Mouse (Mus musculus): Measurements from ENCODE around the gene Olfr71. TPM values are rescaled to one million over a fixed set of nuclear protein-coding genes. Genes with fewer than 3 reads are reported as not detected.

Gene Olfr71
- not detected for total RNA-seq (2021)

DNA sequence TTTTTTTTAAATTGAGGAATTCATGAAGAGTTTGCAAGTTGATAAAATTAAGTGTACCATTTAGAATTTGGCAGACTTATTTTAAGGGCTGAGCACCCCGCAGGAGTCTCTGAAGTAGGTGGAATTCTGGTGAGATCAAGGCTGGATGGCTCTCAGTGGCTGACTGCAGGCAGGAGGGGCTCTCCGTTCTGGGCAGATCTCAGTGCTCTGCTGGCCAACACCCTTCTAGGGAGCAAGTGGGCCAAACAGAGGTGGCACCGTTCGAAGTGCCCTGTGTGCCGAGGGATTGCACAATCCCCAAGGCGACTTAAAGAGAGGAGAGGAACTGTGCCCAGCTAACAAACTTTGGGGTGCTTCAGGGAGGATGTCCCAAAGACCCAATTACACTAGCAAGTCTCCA is at the start of gene Olfr71:
Gene Olfr71 (minus strand): TSS at position 387 of the 400 bp plus-strand sequence.
- no peak for DNase-seq (ENCODE audit: low spot score in 2 of 2)
- intact Hi-C loops (cut with DNase I) = loop anchor here (1.0 kb wide), 1 partner anchor 80 kb away; no protein-coding TSS in a partner anchor

DNA sequence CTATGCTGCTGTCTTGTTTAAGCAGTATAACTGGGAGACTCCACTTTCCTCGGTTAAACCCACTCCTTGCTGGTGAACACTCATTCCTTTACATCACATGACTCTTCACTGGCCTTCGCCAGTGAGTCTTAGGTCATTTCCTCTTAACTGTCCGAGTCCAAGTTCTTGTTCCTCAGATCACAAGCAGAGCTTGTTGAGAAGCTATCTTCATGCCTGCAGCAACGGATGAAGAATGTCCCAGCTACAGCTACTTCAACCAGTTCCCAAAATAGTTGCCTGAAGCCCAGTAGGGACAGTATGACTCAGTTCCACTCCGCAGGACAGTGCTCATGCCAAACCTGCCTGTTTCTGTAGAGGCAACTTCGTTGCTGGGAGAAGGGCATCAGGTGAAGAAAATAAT is 47.2 kb upstream of the Olfr71 start:
- no peak for DNase-seq (ENCODE audit: low spot score in 2 of 2)
- intact Hi-C loops (cut with DNase I) = no loop called here

DNA sequence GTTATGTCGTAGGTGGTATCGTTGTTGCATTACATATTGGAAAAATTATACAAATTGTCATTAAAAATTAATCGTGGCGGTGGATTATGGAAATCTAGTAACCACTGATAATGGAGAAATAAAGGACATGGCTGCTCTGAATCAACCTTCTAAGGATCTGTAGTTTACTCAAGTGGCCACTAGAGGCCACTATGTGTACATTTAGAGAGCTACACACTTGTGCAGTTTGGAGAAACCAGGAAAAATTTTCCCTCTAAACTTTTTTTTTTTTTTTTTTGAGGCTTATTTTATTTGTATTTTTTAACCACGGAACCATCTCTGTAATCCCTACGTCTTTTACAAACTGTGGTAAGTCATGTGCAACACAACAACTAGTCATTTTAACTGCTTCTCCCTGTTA is 35.1 kb upstream of the Olfr71 start:
- intact Hi-C loops (cut with DNase I) = loop anchor here (5.0 kb wide), 1 partner anchor 117 kb away; no protein-coding TSS in a partner anchor
- peak in 1 of 2 experiments; percentile 42 for DNase-seq (ENCODE audit: low spot score in 2 of 2)

DNA sequence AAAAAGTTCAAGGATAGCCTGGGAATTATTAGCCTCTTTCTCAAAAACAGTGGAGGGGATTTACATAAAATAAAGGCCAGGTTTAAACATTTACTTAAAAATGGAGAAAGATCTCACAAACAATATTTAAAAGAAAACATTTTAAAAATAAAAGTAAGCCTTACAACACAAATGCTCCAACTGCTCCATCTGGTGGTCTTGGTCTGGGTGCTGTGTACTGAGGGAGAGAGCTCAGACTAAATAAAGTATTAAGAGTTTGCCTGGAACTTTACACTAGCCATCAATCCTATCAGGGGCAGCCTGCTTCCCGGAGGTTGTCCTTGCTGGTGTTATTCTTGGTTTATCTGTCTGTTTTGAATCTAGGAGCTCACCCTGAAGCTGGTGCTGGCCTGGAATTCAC is 33.0 kb upstream of the Olfr71 start:
- DNase-seq (ENCODE audit: low spot score in 2 of 2) = no peak
- intact Hi-C loops (cut with DNase I) = no loop called here

DNA sequence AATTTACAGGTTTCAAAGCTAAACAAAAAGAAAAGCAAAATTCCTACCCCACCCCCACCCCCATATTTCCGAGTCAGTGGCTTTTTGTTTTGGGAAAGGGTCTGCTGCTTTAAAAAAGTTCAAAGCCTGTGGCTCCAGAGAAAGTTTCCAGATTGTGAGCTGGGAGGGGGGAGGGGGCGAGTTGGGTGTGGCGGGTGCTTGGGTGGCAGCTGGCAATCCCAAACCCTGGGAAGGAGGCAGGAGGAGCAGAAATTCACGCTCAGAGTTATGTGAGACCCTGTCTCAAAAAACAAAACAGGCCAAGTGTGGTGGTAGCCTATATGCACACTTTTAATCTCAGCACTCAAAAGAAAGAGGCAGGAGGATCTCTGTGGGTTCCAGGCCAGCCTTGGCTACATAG is 32.6 kb upstream of the Olfr71 start:
- intact Hi-C loops (cut with DNase I) = no loop called here
- DNase-seq (ENCODE audit: low spot score in 2 of 2) = no peak

DNA sequence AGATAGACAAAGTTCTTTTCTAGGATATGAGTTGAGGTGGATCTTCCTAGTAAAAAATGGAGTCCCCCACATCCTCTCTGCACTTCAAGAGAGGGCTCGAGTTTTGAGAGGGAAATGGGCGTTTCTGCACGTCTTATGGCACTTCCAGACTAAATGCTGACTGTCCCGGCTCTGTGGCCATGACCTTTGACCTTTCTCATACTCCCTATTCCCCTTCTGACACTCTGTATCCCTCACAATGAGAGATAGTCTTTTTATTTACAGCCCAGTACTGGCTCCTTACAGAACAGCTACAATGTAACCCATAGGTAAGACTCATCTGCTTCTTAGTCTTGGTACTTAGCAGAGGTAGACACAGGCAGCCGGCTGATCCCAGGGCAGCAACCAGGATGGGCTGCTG is 31.5 kb upstream of the Olfr71 start:
- DNase-seq (ENCODE audit: low spot score in 2 of 2) = no peak
- intact Hi-C loops (cut with DNase I) = no loop called here

DNA sequence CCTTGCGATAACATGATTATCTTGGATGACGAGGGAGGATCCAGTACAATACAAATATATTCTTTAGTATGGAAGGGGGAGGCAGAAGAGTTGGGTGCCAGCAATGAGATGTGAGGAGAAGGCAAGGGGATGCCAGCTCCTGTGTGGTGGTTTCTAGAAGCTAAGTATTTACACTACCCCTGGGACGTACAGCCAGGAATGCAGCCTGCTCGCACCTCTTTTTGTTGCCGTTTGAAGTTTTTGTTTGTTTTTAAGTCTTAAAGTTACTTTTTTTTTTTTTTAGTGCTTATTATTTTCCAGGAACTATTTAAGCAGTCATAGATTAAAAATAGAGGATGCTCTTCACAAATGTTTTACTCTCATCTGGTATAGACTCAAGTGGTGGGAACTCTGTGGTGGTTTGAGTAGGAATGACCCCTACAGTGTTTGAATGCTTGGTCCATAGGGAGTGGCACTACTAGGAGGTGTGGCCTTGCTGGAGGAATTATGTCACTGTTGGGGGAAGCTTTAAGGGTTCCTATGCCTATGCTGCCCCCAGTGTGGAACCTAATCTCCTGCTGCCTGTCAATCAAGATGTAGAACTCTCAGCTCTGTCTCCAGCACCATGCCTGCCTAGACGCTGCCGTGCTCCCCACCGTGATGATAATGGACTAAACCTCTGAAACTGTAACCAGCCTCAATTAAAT is 29.1 kb upstream of the Olfr71 start:
- intact Hi-C loops (cut with DNase I) = no loop called here

DNA sequence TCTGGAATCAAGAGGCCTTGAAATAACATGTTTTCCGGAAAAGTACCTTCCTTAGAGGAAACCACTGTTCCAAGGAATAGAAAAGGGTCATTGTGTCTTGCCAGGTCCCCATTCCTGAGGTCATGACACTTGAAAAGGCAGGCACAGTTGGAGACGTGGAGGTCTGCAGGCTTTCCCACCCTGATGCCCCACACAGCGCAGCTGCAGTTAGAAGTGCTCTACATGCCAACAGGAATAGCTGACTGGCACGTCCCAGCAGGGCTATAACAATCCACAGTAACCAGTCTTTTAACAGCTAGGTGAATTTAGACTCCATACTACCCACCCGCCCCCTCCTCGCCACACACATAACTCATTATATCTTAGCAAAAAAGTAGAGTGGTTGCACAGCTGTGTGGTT is 27.1 kb upstream of the Olfr71 start:
- intact Hi-C loops (cut with DNase I) = no loop called here
- DNase-seq (ENCODE audit: low spot score in 2 of 2) = no peak

More for the DNA sequence above, 29.1 kb upstream of the Olfr71 start:
- no peak for DNase-seq (ENCODE audit: low spot score in 2 of 2)

DNA sequence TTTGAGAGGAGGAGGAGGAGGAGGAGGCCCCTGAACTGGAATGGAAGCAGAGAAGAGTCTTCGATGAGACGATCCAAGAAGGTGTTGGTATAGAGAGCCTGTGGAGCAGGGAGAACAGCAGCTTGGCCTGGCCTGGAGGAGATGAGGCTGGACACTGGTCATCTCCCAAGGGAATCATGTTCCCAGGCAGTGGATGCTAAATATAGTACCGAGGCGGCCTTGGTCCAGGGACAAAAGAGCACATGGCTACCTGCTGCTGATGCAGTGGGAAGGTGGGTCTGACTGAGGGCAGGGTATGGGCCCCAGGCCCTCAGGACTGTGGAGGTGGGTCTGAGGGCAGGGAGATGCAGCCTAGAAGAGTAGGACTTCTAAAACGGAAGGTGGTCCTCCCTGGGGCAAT is 23.1 kb upstream of the Olfr71 start:
- peak in 1 of 2 experiments; percentile 0 for DNase-seq (ENCODE audit: low spot score in 2 of 2)
- intact Hi-C loops (cut with DNase I) = no loop called here

DNA sequence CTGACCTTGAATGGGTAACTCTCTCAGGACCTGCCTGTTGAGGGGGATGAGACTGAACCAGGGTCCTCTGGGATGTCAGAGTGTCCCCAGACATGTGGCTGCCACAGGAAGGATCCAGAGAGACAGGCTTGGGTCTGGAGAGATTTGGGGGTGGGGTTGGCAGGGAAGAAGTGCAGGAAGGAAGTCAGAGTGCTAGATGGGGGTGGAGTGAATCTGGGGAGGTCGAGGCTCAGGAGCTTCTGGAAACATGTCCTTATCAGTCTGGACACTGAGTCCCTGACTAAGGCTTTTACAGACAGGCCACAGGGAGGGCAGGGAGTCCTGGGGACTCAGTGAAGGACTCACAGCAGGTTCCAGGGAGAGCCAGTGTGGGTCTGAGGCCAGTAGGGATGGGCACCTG is 22.1 kb upstream of the Olfr71 start:
- intact Hi-C loops (cut with DNase I) = no loop called here
- DNase-seq (ENCODE audit: low spot score in 2 of 2) = no peak

DNA sequence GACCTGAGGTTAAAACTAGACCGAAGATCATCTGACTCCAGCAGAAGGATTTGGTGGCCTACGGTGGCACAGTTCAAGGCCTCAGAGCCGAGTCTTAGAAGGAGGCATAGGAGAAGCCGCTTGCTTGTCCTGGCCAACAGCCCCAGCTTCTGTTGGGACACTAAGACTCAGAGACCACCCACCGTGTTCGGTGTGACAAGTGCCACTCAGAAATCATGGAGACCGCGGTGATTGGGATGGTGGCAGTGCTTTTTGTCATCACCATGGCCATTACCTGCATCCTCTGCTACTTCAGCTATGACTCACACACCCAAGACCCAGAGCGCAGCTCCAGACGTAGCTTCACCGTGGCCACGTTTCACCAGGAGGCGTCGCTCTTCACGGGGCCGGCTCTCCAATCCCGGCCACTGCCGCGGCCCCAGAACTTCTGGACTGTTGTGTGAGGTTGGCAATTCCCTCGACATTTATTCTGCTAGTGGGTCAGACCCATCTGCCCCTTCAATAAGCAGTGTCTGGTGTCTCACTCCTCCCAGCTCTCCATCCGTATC is 20.8 kb upstream of the Olfr71 start:
- no peak for DNase-seq (ENCODE audit: low spot score in 2 of 2)
- intact Hi-C loops (cut with DNase I) = no loop called here

DNA sequence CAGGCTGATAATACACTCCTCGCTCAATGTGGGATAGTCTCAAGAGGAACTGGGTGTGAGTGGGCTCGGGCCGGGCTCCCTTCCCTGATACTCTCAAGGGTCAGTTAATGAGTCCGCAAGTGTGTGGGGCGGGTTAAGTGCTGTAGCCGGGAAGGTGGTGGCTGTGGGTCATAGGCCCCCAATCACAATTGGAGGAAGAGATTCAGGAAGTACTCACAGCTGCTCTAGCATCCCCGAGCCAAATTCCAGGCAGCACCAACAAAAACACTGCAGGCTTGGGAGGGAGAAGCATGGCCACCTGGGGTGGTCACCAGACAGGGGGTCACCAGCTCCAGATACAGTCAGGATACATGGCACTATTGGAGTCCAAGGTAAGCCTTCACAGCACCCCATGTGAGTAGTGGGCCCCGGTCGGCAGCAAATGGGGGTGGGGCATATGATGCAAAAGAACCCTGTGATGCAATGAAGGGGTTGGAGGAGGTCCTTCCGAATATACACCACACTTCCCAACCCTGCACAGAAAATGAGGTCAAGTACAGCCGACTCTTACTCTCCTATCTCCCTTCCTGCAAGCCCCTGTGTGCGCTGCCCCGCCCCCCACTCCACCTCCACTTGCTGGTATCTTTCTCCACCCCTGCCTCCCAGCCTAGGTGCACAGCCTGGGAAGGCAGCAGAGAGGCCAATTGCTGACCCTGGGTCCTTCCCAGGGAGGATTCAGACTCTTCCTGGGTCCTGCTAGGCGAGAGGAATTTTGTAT is 19.9 kb upstream of the Olfr71 start, which contains the start of gene Spaar:
Gene Spaar (plus strand): TSS at position 241 of the 757 bp plus-strand sequence.
- intact Hi-C loops (cut with DNase I) = no loop called here
- DNase-seq (ENCODE audit: low spot score in 2 of 2) = no peak

DNA sequence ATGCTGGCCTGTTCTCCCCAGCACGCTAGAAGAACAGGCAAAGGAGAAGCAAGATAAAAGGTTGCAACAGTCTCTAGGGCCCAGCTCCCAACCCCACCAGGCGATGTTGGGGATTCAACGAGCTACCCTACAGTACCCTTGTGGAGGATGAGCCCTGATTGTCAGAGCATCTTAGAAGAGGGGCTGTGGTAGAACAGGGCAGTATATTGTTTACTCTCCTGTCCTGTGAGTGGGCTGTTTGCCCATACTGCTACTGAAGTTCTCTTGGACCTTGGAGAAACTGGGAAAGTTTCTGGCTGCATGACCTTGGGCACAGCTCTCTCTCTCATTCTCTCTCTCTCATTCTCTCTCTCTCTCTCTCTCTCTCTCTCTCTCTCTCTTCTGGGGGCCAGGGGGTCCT is 19.1 kb upstream of the Olfr71 start:
- intact Hi-C loops (cut with DNase I) = no loop called here
- DNase-seq (ENCODE audit: low spot score in 2 of 2) = no peak

DNA sequence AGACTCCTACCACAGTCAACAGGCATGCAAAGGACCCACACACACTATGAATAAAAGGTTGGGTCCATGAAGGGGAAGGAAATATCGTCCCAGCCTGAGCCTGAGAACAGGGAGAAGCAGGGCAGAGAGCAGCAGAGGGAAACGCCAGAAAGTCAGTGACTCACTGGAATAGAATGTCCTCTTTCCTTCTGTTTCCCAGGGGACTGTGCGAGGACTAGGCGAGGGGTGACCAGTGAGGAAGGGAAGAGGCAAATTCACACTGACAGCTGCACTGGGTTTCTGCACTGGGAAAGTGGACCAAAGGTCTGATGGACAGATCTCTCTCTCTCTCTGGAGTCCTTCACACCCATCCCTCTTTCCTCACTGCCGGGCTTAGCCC is 18.5 kb upstream of the Olfr71 start:
- no peak for DNase-seq (ENCODE audit: low spot score in 2 of 2)
- intact Hi-C loops (cut with DNase I) = no loop called here

DNA sequence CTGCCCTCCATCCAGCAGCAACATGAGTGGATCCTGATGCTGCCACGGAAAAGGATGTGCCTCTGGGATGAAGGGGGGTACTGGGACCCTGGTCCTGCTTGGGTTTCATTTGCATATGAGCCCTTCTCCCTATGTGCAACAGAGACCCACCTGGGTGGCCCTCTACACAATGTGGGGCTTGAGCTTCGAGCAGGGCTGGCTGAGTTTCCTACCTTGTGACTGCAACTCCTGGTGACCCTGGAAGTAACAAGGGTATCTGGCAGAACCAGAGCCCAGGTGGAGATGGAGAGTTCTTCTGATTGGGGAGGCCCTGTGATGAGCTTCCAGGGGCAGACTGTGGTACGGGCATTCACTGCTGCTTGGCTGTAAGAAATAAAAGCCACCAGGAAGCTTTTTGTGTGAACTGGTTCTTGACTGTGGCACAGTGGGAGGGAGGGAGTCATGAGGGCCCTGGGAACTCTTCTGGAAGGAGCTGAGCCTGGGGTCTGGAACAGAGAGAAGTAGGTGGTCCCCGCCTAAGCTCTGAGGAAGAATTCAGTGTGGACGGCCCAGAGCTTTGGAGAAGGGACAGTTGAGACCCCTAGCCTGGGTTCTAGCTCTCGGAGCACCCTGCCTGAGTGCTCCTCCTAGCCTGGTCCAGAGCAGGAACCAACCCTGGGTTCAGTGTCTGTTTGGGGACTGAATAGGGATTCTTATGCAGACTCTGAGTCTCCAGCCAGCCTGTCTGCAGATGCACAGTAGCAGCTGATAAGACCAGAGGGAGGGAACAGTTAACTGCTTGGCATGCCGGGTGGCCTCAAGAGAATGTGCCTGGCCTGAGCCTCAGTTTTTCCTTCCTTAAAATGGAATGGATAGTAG is 17.9 kb upstream of the Olfr71 start:
- no peak for DNase-seq (ENCODE audit: low spot score in 2 of 2)
- intact Hi-C loops (cut with DNase I) = no loop called here

DNA sequence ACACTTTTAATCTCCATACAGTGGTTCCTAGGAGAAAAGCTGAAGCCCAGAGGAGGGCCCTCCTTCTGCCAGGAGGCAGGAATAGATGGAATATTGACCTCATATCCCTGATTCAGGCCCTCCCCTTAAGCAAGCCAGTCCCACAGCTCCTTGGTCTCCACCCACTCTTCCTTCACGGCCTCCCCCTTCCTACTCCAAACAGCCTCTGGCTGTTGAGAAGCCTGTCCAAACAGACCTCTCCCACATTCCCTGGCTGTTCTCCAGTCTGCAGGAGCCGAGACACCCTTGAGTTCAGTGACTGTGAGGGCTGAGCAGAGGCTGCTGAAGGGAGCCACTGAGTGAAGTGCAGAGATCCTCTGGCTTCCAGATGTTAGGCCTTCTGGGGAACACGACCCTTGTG is 16.9 kb upstream of the Olfr71 start, which contains the start of gene Hrct1:
Gene Hrct1 (plus strand): TSS at position 194 of the 400 bp plus-strand sequence.
- intact Hi-C loops (cut with DNase I) = no loop called here
- DNase-seq (ENCODE audit: low spot score in 2 of 2) = peak in 1 of 2 experiments; percentile 61

DNA sequence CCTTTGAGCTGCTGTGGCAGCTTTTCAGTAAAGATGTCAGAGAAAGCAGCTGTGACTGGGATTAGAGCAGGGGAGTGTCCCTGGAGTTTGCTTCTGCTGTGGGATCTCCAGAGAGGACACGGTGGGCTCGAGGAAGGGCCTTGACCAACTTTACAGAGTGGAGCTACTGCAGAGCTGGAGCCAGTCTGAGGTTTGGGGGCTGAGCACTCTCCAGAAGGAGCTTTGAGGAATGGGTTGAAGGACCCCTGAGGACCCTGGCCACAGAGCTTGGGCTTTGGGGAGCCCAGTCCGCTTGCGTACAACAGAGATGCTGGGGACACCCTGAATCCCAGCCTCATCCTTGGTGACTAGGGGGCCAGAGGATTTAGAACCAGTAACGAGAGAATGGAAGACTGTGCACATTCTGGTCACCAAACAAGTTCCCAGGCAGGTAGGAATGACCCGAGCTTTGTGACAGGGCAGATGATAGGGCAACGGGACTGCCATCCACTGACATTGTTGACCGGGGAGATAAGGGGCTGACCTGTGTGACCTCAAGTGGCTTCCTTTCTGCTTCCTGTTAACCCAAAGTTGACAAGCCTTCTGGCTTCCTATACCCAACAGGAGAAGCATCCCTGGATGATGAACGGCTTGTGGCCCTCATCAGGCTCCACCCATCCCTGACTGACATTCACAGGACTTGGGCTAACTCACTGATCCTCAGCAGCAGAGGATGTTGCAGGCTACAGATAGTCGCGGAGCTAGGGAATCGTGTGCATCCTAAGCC is 16.4 kb upstream of the Olfr71 start:
- intact Hi-C loops (cut with DNase I) = no loop called here
- DNase-seq (ENCODE audit: low spot score in 2 of 2) = no peak

DNA sequence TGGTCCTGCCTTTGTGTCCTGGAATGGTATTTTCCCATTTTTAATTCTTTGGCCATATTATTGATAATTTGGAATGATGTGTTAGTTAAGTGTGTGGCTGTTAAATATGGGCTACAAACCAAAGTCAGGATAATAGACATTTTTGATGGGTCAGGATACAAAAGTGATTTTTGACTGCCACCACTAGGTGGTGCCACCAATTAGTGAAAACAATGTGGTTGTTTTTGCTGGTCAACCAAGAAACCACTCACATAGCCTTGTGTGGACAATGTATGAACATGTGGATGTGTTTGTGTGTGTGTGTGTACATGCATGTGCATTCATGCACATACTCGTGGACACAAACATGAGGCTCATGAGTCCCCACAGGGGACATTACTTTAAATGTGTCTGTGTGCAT is 14.7 kb upstream of the Olfr71 start:
- intact Hi-C loops (cut with DNase I) = no loop called here
- DNase-seq (ENCODE audit: low spot score in 2 of 2) = peak in 1 of 2 experiments; percentile 25

DNA sequence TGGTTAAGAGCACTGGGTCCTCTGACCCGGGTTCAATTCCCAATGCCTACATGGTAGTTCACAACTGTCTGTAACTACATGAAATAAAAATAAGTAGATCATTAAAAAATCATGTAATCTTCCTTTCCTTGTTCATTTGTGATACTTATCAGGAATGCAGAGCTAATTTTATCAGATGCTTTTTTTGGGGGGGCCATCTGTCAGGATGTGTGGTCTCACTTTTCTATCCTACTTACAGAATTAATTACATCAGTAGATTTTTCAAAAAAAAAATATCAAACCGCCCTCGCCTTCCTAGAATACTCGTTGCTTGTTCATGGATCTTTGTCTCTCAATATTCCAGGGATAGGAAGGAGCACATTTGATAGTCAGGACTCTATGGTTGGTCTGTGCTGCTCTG is 12.1 kb upstream of the Olfr71 start:
- intact Hi-C loops (cut with DNase I) = no loop called here
- peak in 1 of 2 experiments; percentile 46 for DNase-seq (ENCODE audit: low spot score in 2 of 2)
